Mouse (Mus musculus) bone marrow macrophage, adult 2 months (primary cell): ENCODE data around the gene Adgre5. TPM values are rescaled to one million over a fixed set of nuclear protein-coding genes. Genes with fewer than 3 reads are reported as not detected.

Experiments used
- H3K27ac ChIP-seq: 2 replicates; pipeline ENCODE4 v1.5.1; 2012; ENCODE audit warnings: low read depth, low read length; ENCODE audit not compliant: insufficient read depth
- H3K4me1 ChIP-seq: 2 replicates; pipeline ENCODE4 v1.6.1; 2012; ENCODE audit warnings: low read length; ENCODE audit not compliant: control insufficient read depth, insufficient read depth
- H3K4me3 ChIP-seq: 2 replicates; pipeline ENCODE4 v1.5.1; 2012; ENCODE audit warnings: mild to moderate bottlenecking, low read length, moderate library complexity; ENCODE audit not compliant: insufficient read depth
- CTCF ChIP-seq: IDR thresholded peaks from 2 replicates; pipeline ENCODE4 v1.5.1; 2012; ENCODE audit warnings: low read depth, mild to moderate bottlenecking, low read length, moderate library complexity
- POLR2A ChIP-seq: IDR thresholded peaks from 2 replicates; pipeline ENCODE4 v1.6.1; 2012; ENCODE audit warnings: mild to moderate bottlenecking, low read depth, low read length, borderline replicate concordance
- polyA plus RNA-seq: library from polyadenylated mRNA; stranded (reverse); fragments of >200 nt; gene quantifications from 2 replicates; pipeline ENCODE4 v1.2.4, GENCODE M21; 2012; ENCODE audit not compliant: missing spikeins, insufficient read depth, insufficient read length

Gene Adgre5
- polyA plus RNA-seq, 1 experiment, result 62.9 TPM

DNA sequence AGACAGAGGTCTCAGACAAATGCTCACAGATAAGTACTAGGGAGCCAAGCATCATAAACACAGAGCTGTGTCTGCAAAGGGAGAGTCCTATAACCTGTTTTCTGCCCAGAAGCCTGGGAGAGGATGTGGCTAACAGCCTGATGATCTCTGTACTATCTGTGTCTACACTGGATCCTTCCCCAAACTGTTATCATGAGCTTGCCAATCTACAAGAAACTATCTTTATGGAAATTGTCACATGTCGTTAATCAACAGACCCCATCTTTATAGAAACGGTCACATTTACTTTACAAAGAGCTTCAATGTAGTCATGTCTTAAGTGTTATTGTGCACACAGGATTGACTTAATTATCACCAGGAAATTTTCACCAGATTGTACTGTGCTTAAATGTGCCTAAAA lies 29.5 kb upstream of the Adgre5 start:
- Histone ChIP-seq H3K4me1 (peaks cover 14% of the 10 kb centered on the region), H3K27ac (no peak overlapping the region), H3K4me3 (no peak overlapping the region)
- TF ChIP-seq POLR2A (no peak), CTCF (no peak)

GRCm38 (mm10) chr8:83769720-83770119 lies 28.6 kb upstream of the Adgre5 start:
- H3K4me3 ChIP-seq, result no peak overlapping the region
- no peak for TF ChIP-seq CTCF
- TF ChIP-seq POLR2A, result no peak
- peaks cover 14% of the 10 kb centered on the region for H3K4me1 ChIP-seq
- no peak overlapping the region for H3K27ac ChIP-seq

- Histone ChIP-seq H3K4me1 (peaks cover 14% of the 10 kb centered on the region), H3K4me3 (no peak overlapping the region), H3K27ac (peak overlapping the region; percentile 52)
- no peak for TF ChIP-seq CTCF
- TF ChIP-seq POLR2A, result no peak
Observed at GRCm38 (mm10) chr8:83768526-83768925, 27.4 kb upstream of the Adgre5 start.

DNA sequence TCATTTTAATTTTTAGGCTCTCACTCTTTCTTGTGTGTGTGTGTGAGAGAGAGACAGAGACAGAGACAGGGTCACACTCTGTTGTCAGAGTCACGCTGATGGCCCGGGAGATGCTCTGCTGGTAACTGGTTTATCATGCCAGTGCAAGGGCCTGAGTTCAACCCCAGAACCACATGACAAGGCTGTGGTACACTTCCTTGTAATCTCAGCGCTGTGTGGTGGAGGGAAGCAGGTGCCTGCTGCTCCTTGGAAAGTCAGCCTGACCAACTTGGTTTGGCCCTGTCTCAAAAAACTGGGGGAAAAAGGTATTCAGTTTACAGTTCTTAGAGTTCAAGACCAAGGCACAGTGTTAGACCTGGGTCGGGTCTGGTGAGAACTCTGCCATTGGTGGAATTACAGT lies 26.3 kb upstream of the Adgre5 start:
- peaks cover 14% of the 10 kb centered on the region for H3K4me1 ChIP-seq
- no peak overlapping the region for H3K27ac ChIP-seq
- H3K4me3 ChIP-seq, result no peak overlapping the region
- no peak for TF ChIP-seq POLR2A
- TF ChIP-seq CTCF, result no peak

GRCm38 (mm10) chr8:83765663-83766062 lies 24.5 kb upstream of the Adgre5 start:
- Histone ChIP-seq H3K4me3 (no peak overlapping the region), H3K4me1 (peaks cover 14% of the 10 kb centered on the region), H3K27ac (no peak overlapping the region)
- TF ChIP-seq CTCF (no peak), POLR2A (no peak)

DNA sequence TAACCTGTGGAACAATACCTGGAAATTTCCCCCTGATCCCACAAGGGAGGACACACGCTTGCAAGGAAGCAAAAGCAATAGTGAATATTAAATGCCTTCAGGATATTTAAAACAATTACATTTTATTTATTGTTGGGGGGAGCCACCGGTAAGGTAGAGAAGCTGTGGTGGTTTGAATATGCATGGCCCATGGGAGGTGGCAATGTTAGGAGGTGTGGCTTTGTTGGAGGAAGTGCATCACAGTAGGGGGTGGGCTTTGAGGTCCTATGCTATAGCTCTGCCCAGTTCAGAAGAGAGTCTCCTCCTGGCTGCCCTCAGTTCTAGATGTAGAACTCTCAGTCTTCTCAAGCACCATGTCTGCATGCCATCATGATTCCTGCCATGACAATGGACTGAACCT lies 23.6 kb upstream of the Adgre5 start:
- TF ChIP-seq CTCF (no peak), POLR2A (no peak)
- Histone ChIP-seq H3K4me3 (no peak overlapping the region), H3K27ac (no peak overlapping the region), H3K4me1 (peaks cover 14% of the 10 kb centered on the region)

DNA sequence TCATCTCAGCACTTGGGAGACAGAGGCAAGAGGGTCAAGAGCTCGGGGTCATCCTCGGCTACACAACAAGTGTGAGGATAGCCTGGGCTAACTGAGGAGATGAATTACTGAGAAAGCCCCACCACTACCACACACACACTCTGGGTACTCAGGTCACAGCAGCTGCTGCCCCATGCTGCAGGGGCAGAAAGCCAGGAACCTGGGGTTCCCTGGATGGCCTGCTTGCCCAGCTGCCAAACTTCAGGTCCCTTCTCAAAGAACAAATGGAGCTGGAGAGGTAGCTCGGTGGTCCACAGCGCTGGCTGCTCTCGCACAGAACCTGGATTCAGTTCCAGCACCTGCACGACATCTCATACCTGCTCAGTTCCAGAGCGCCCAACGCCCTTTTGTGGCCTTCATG lies 23.0 kb upstream of the Adgre5 start:
- Histone ChIP-seq H3K4me3 (no peak overlapping the region), H3K4me1 (peaks cover 14% of the 10 kb centered on the region), H3K27ac (no peak overlapping the region)
- TF ChIP-seq POLR2A (no peak), CTCF (no peak)

- no peak for TF ChIP-seq POLR2A
- no peak for TF ChIP-seq CTCF
- Histone ChIP-seq H3K4me1 (peaks cover 2% of the 10 kb centered on the region; the same call in 1 of the 2 replicates), H3K27ac (no peak overlapping the region), H3K4me3 (no peak overlapping the region)
Observed at GRCm38 (mm10) chr8:83759231-83759759, 18.2 kb upstream of the Adgre5 start.

DNA sequence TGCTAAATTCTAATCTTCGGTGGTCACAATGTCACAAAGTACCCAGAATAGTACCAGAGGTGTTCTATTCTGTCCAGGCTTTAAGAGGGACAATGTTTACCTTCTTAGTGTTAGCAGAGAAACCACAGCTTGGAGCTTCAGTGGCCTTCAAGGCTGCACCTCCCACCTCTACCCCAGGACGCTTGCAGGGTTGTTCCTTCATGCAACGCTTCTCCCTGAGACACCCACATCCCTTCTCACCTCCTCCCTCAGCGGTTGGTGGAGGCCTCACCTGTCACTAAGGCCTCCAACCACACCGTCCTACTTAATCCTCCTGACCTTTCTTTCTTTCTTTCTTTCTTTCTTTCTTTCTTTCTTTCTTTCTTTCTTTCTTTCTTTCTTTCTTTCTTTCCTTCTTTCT lies 17.2 kb upstream of the Adgre5 start:
- Histone ChIP-seq H3K27ac (no peak overlapping the region), H3K4me3 (no peak overlapping the region), H3K4me1 (peaks cover 2% of the 10 kb centered on the region; the same call in 1 of the 2 replicates)
- no peak for TF ChIP-seq POLR2A
- no peak for TF ChIP-seq CTCF

- Histone ChIP-seq H3K27ac (no peak overlapping the region), H3K4me1 (peaks cover 2% of the 10 kb centered on the region; the same call in 1 of the 2 replicates), H3K4me3 (no peak overlapping the region)
- no peak for TF ChIP-seq POLR2A
- no peak for TF ChIP-seq CTCF
Observed at GRCm38 (mm10) chr8:83757084-83757607, 16.0 kb upstream of the Adgre5 start.

- no peak overlapping the region for H3K27ac ChIP-seq
- TF ChIP-seq CTCF, result no peak
- no peak for TF ChIP-seq POLR2A
- H3K4me1 ChIP-seq, result peaks cover 2% of the 10 kb centered on the region; the same call in 1 of the 2 replicates
- H3K4me3 ChIP-seq, result no peak overlapping the region
Observed at GRCm38 (mm10) chr8:83756273-83756672, 15.1 kb upstream of the Adgre5 start.
